Comparison of ENCODE assay signal across 13 mouse cellular contexts in genomic region chr2:32425568-32425967, GRCm38 (mm10). TPM values are rescaled to one million over a fixed set of nuclear protein-coding genes. Genes with fewer than 3 reads are reported as not detected.
DNase-seq lines count a peak whose midpoint lies in the region; ATAC-seq and TF ChIP-seq lines count a peak whose summit lies in the region.
"Had no signal": no experiment of that assay in that cellular context is flagged by ENCODE, and none has a peak within 500 bp of the region (broad histone marks: within the 10 kb centered on the region; RNA-seq: fewer than 3 reads in every experiment).

No protein-coding gene starts in this region.

- WGBS in intestine, embryonic 14.5 days = 38% methylated on average over 5 of the region's 5 CpGs
- WGBS in intestine, postnatal 0 days = 57% methylated on average over 5 of the region's 5 CpGs
- 53% methylated on average over 5 of the region's 5 CpGs for WGBS in lung, postnatal 0 days
- 47% methylated on average over 5 of the region's 5 CpGs for WGBS in stomach, embryonic 15.5 days

- no peak overlapping the region for H3K9ac ChIP-seq in intestine, embryonic 14.5 days (ENCODE audit: low read length)
- no peak overlapping the region for H3K9ac ChIP-seq in intestine, postnatal 0 days (ENCODE audit: low read depth, low read length)
- H3K9ac ChIP-seq in lung, postnatal 0 days (replicated peaks; ENCODE audit: low read depth) = no peak overlapping the region
- H3K9ac ChIP-seq in stomach, embryonic 15.5 days = no peak overlapping the region
- H3K9ac ChIP-seq: neural tube, embryonic 15.5 days had no signal

- H3K4me3 ChIP-seq in intestine, embryonic 14.5 days (ENCODE audit: low read depth, low read length) = no peak overlapping the region
- no peak overlapping the region for H3K4me3 ChIP-seq in intestine, postnatal 0 days (ENCODE audit: low read depth, low read length)
- H3K4me3 ChIP-seq in lung, postnatal 0 days (ENCODE audit: low read depth, low read length) = no peak overlapping the region
- no peak overlapping the region for H3K4me3 ChIP-seq in stomach, embryonic 15.5 days (replicated peaks)
- H3K4me3 ChIP-seq: neural tube, embryonic 15.5 days had no signal

- peak overlapping the region; percentile 86 for H3K27ac ChIP-seq in intestine, embryonic 14.5 days (ENCODE audit: low read depth)
- H3K27ac ChIP-seq in intestine, postnatal 0 days (ENCODE audit: low read depth, low read length) = no peak overlapping the region
- 0 out of 2 replicates have a peak overlapping the region, but pooled peaks have one; percentile 94 for H3K27ac ChIP-seq in lung, postnatal 0 days (ENCODE audit: low read length)
- H3K27ac ChIP-seq in stomach, embryonic 15.5 days = peak overlapping the region; percentile 93; the same call in 1 of the 2 replicates

- TF ChIP-seq EP300 in lung, postnatal 0 days (IDR thresholded peaks at IDR 0.05) = no peak

- no peak for TF ChIP-seq CTCF in intestine, postnatal 0 days (IDR thresholded peaks at IDR 0.05; ENCODE audit: low read depth)
- no peak for TF ChIP-seq CTCF in lung, postnatal 0 days (IDR thresholded peaks at IDR 0.05)

- H3K4me1 ChIP-seq in intestine, embryonic 14.5 days (replicated peaks; ENCODE audit: control insufficient read depth, insufficient read depth, low read length) = peaks cover 56% of the 10 kb centered on the region
- H3K4me1 ChIP-seq in intestine, postnatal 0 days (replicated peaks; ENCODE audit: control insufficient read depth, insufficient read depth, low read length) = peaks cover 24% of the 10 kb centered on the region
- H3K4me1 ChIP-seq in lung, postnatal 0 days (ENCODE audit: insufficient read depth, low read depth, low read length) = peaks cover 54% of the 10 kb centered on the region
- peaks cover 64% of the 10 kb centered on the region for H3K4me1 ChIP-seq in stomach, embryonic 15.5 days

- no peak for DNase-seq in intestine, embryonic 14.5 days (ENCODE audit: low spot score)
- no peak for DNase-seq in lung, postnatal 0 days (ENCODE audit: low spot score)
- DNase-seq in lung, postnatal 36 days = no peak
- DNase-seq in frontal cortex, postnatal 36 days (ENCODE audit: low spot score in 2 of 2) = peak; percentile 38 to 50
- DNase-seq in embryo, embryonic 9.5 days (ENCODE audit: extremely low spot score) = no peak
- DNase-seq: cerebellum, adult 18-20 months; heart, postnatal 14 days; kidney, adult 11 months; lung, postnatal 14 days; spleen, adult 18-20 months had no signal

- no peak overlapping the region for H3K4me2 ChIP-seq in intestine, embryonic 14.5 days (ENCODE audit: low read length)
- H3K4me2 ChIP-seq in intestine, postnatal 0 days (replicated peaks; ENCODE audit: low read depth) = no peak overlapping the region
- H3K4me2 ChIP-seq in lung, postnatal 0 days (replicated peaks; ENCODE audit: low read depth, low read length) = no peak overlapping the region
- no peak overlapping the region for H3K4me2 ChIP-seq in stomach, embryonic 15.5 days
- H3K4me2 ChIP-seq: neural tube, embryonic 15.5 days had no signal

- H3K9me3 ChIP-seq in intestine, embryonic 14.5 days (ENCODE audit: control insufficient read depth, low read length) = no peaks in the 10 kb centered on the region
- H3K9me3 ChIP-seq in intestine, postnatal 0 days (ENCODE audit: control insufficient read depth) = no peaks in the 10 kb centered on the region
- no peaks in the 10 kb centered on the region for H3K9me3 ChIP-seq in lung, postnatal 0 days (ENCODE audit: low read length)
- H3K9me3 ChIP-seq in stomach, embryonic 15.5 days = no peaks in the 10 kb centered on the region
- H3K9me3 ChIP-seq: neural tube, embryonic 15.5 days had no signal

- no peaks in the 10 kb centered on the region for H3K27me3 ChIP-seq in intestine, embryonic 14.5 days (replicated peaks; ENCODE audit: control insufficient read depth, insufficient read depth, low read length)
- H3K27me3 ChIP-seq in intestine, postnatal 0 days (replicated peaks; ENCODE audit: control insufficient read depth, insufficient read depth, low read length) = no peaks in the 10 kb centered on the region
- H3K27me3 ChIP-seq in lung, postnatal 0 days (replicated peaks; ENCODE audit: insufficient read depth, low read length) = no peaks in the 10 kb centered on the region
- H3K27me3 ChIP-seq in stomach, embryonic 15.5 days (replicated peaks) = no peaks in the 10 kb centered on the region
- H3K27me3 ChIP-seq: neural tube, embryonic 15.5 days had no signal

- peaks cover 9% of the 10 kb centered on the region for H3K36me3 ChIP-seq in intestine, embryonic 14.5 days (ENCODE audit: control insufficient read depth, insufficient read depth, low read length)
- peaks cover 8% of the 10 kb centered on the region for H3K36me3 ChIP-seq in intestine, postnatal 0 days (ENCODE audit: control insufficient read depth, insufficient read depth)
- no peaks in the 10 kb centered on the region for H3K36me3 ChIP-seq in lung, postnatal 0 days (ENCODE audit: insufficient read depth, low read length)
- peaks cover 7% of the 10 kb centered on the region; the same call in 1 of the 2 replicates for H3K36me3 ChIP-seq in stomach, embryonic 15.5 days

- ATAC-seq in intestine, embryonic 14.5 days (replicated peaks; ENCODE audit: low FRiP score, low TSS enrichment, low read depth) = no peak
- ATAC-seq in intestine, postnatal 0 days = no peak
- no peak for ATAC-seq in lung, postnatal 0 days
- no peak for ATAC-seq in stomach, embryonic 15.5 days (ENCODE audit: insufficient read depth, low FRiP score, low read depth)

RNA-seq across cellular contexts. Expression of gene Naif1, which starts 24.7 kb away (rescaled TPM):
- polyA plus RNA-seq in intestine, embryonic 14.5 days (2014; fragmentation: Nextera tagmentation; extraction: Ambion mirVana) = 5.8 and 6.0 TPM in 2 replicates
- 2.9 and 3.2 TPM in 2 replicates for polyA plus RNA-seq in intestine, postnatal 0 days (2015; fragmentation: Nextera tagmentation; extraction: Ambion mirVana)
- polyA plus RNA-seq in lung, postnatal 0 days (2015; fragmentation: Nextera tagmentation; extraction: Ambion mirVana) = 4.1 and 4.6 TPM in 2 replicates
- polyA plus RNA-seq in stomach, embryonic 15.5 days (2015; fragmentation: Nextera tagmentation; extraction: Ambion mirVana) = 5.1 and 5.4 TPM in 2 replicates

RNA-seq across cellular contexts. Expression of gene Slc25a25, which starts 25.7 kb away (rescaled TPM):
- 17.8 and 18.2 TPM in 2 replicates for polyA plus RNA-seq in intestine, embryonic 14.5 days (2014; fragmentation: Nextera tagmentation; extraction: Ambion mirVana)
- 45.1 and 52.6 TPM in 2 replicates for polyA plus RNA-seq in intestine, postnatal 0 days (2015; fragmentation: Nextera tagmentation; extraction: Ambion mirVana)
- polyA plus RNA-seq in lung, postnatal 0 days (2015; fragmentation: Nextera tagmentation; extraction: Ambion mirVana) = 16.7 and 21.5 TPM in 2 replicates
- 17.6 and 17.9 TPM in 2 replicates for polyA plus RNA-seq in stomach, embryonic 15.5 days (2015; fragmentation: Nextera tagmentation; extraction: Ambion mirVana)

RNA-seq across cellular contexts. Expression of gene Ptges2, which starts 29.9 kb away (rescaled TPM):
- 36.4 and 37.0 TPM in 2 replicates for polyA plus RNA-seq in intestine, embryonic 14.5 days (2014; fragmentation: Nextera tagmentation; extraction: Ambion mirVana)
- 47.3 and 49.4 TPM in 2 replicates for polyA plus RNA-seq in intestine, postnatal 0 days (2015; fragmentation: Nextera tagmentation; extraction: Ambion mirVana)
- polyA plus RNA-seq in lung, postnatal 0 days (2015; fragmentation: Nextera tagmentation; extraction: Ambion mirVana) = 21.8 and 22.9 TPM in 2 replicates
- 28.5 and 31.4 TPM in 2 replicates for polyA plus RNA-seq in stomach, embryonic 15.5 days (2015; fragmentation: Nextera tagmentation; extraction: Ambion mirVana)

RNA-seq across cellular contexts. Expression of gene Lcn2, which starts 37.5 kb away (rescaled TPM):
- polyA plus RNA-seq in intestine, embryonic 14.5 days (2014; fragmentation: Nextera tagmentation; extraction: Ambion mirVana) = 0.93 TPM in 1 of 2 replicates, not detected in the other
- polyA plus RNA-seq in intestine, postnatal 0 days (2015; fragmentation: Nextera tagmentation; extraction: Ambion mirVana) = 4.8 and 5.4 TPM in 2 replicates
- polyA plus RNA-seq in lung, postnatal 0 days (2015; fragmentation: Nextera tagmentation; extraction: Ambion mirVana) = 223 and 355 TPM in 2 replicates
- 25.1 and 30.7 TPM in 2 replicates for polyA plus RNA-seq in stomach, embryonic 15.5 days (2015; fragmentation: Nextera tagmentation; extraction: Ambion mirVana)

RNA-seq across cellular contexts. Expression of gene 1110008P14Rik, which starts 43.8 kb away (rescaled TPM):
- 35.7 and 36.8 TPM in 2 replicates for polyA plus RNA-seq in intestine, embryonic 14.5 days (2014; fragmentation: Nextera tagmentation; extraction: Ambion mirVana)
- polyA plus RNA-seq in intestine, postnatal 0 days (2015; fragmentation: Nextera tagmentation; extraction: Ambion mirVana) = 95.0 and 100 TPM in 2 replicates
- 73.4 and 78.1 TPM in 2 replicates for polyA plus RNA-seq in lung, postnatal 0 days (2015; fragmentation: Nextera tagmentation; extraction: Ambion mirVana)
- 36.1 and 42.9 TPM in 2 replicates for polyA plus RNA-seq in stomach, embryonic 15.5 days (2015; fragmentation: Nextera tagmentation; extraction: Ambion mirVana)

Comparison
In these comparisons a context has a peak if more than half of its experiments do, and no peak if none do; other contexts are left out.
1. DNase-seq: peak in frontal cortex, postnatal 36 days (2 of 2); none in intestine, embryonic 14.5 days (single experiment), lung, postnatal 0 days (single experiment), lung, postnatal 36 days (single experiment) and embryo, embryonic 9.5 days (single experiment).